ENCODE assay signal across 9 mouse cellular contexts in genomic region chr14:79273697-79274477, GRCm38 (mm10). TPM values are rescaled to one million over a fixed set of nuclear protein-coding genes. Genes with fewer than 3 reads are reported as not detected.
DNase-seq lines count a peak whose midpoint lies in the region; ATAC-seq and TF ChIP-seq lines count a peak whose summit lies in the region.
"Had no signal": no experiment of that assay in that cellular context is flagged by ENCODE, and none has a peak within 500 bp of the region (broad histone marks: within the 10 kb centered on the region; RNA-seq: fewer than 3 reads in every experiment).

No protein-coding gene starts in this region.

- peak; percentile 66 for DNase-seq in adrenal gland, adult 2 months
- no peak for DNase-seq in adrenal gland, postnatal 4 days (ENCODE audit: low spot score in 2 of 2)
- peak; percentile 93 for DNase-seq in lung, postnatal 25 days (ENCODE audit: low spot score)
- DNase-seq in ovary, postnatal 36 days (ENCODE audit: low spot score) = no peak
- DNase-seq in urinary bladder, postnatal 4 days (ENCODE audit: low spot score in 2 of 2) = no peak
- no peak for DNase-seq in cerebellum, adult 2 months

- H3K27me3 ChIP-seq in intestine, postnatal 0 days (replicated peaks; ENCODE audit: control insufficient read depth, insufficient read depth, low read length) = no peaks in the 10 kb centered on the region
- no peaks in the 10 kb centered on the region for H3K27me3 ChIP-seq in cerebellum, adult 2 months (ENCODE audit: control insufficient read depth, insufficient read depth, low read length)

- H3K36me3 ChIP-seq in intestine, postnatal 0 days (ENCODE audit: control insufficient read depth, insufficient read depth) = no peaks in the 10 kb centered on the region

- H3K9ac ChIP-seq in intestine, postnatal 0 days (ENCODE audit: low read depth, low read length) = no peak overlapping the region
- H3K9ac ChIP-seq: liver, embryonic 14.5 days had no signal

- 67% methylated on average over 15 of the region's 15 CpGs for WGBS in intestine, postnatal 0 days
- 80% methylated on average over 15 of the region's 15 CpGs for WGBS in cerebellum, adult 2 months

- peak; percentile 31; the same call in 1 of the 2 replicates for ATAC-seq in intestine, postnatal 0 days

- no peaks in the 10 kb centered on the region for H3K9me3 ChIP-seq in intestine, postnatal 0 days (ENCODE audit: control insufficient read depth)

- H3K4me3 ChIP-seq in brown adipose tissue, adult 24 weeks (ENCODE audit: insufficient read depth, low read depth, low read length) = no peak overlapping the region
- no peak overlapping the region for H3K4me3 ChIP-seq in intestine, postnatal 0 days (ENCODE audit: low read depth, low read length)
- H3K4me3 ChIP-seq in cerebellum, adult 2 months (replicated peaks; ENCODE audit: insufficient read depth, low read depth, low read length) = no peak overlapping the region

- H3K4me2 ChIP-seq in intestine, postnatal 0 days (replicated peaks; ENCODE audit: low read depth) = no peak overlapping the region

- peaks cover 61% of the 10 kb centered on the region for H3K4me1 ChIP-seq in brown adipose tissue, adult 24 weeks (ENCODE audit: control insufficient read depth, insufficient read depth, insufficient read length, low read length)
- H3K4me1 ChIP-seq in intestine, postnatal 0 days (replicated peaks; ENCODE audit: control insufficient read depth, insufficient read depth, low read length) = no peaks in the 10 kb centered on the region; the same call in 1 of the 2 replicates
- no peaks in the 10 kb centered on the region; the same call in 1 of the 2 replicates for H3K4me1 ChIP-seq in cerebellum, adult 2 months (ENCODE audit: control insufficient read depth, insufficient read depth, low read length)

- H3K27ac ChIP-seq in brown adipose tissue, adult 24 weeks (replicated peaks; ENCODE audit: low read depth, low read length) = peak overlapping the region; percentile 85
- no peak overlapping the region for H3K27ac ChIP-seq in intestine, postnatal 0 days (ENCODE audit: low read depth, low read length)
- H3K27ac ChIP-seq in cerebellum, adult 2 months (ENCODE audit: insufficient read depth, low read length) = no peak overlapping the region
- H3K27ac ChIP-seq: liver, embryonic 14.5 days had no signal

- no peak for TF ChIP-seq POLR2A in cerebellum, adult 2 months (IDR thresholded peaks at IDR 0.05; ENCODE audit: borderline replicate concordance, insufficient read depth, low read length)

- TF ChIP-seq CTCF in intestine, postnatal 0 days (IDR thresholded peaks at IDR 0.05; ENCODE audit: low read depth) = no peak
- TF ChIP-seq CTCF in cerebellum, adult 2 months (IDR thresholded peaks at IDR 0.05; ENCODE audit: borderline replicate concordance, insufficient read depth, low read depth, low read length) = no peak

RNA-seq across cellular contexts. Expression of gene Zfp957, which starts 26.7 kb away (rescaled TPM):
- not detected for total RNA-seq in adrenal gland, adult 2 months (2021)
- not detected in 2 replicates for polyA plus RNA-seq in adrenal gland, adult 2 months (2012; rRNA removed)
- total RNA-seq in adrenal gland, postnatal 4 days (2021) = not detected
- polyA plus RNA-seq in brown adipose tissue, adult 24 weeks (2012; ENCODE audit: insufficient read depth, insufficient read length, missing spikeins) = not detected in 2 replicates
- polyA plus RNA-seq in intestine, postnatal 0 days (2015; fragmentation: Nextera tagmentation; extraction: Ambion mirVana) = not detected in 2 replicates
- polyA plus RNA-seq in cerebellum, adult 2 months (2012; rRNA removed) = not detected in 2 replicates
- polyA plus RNA-seq: liver, embryonic 14.5 days had no signal

RNA-seq across cellular contexts. Expression of gene Rgcc, which starts 27.6 kb away (rescaled TPM):
- 100 to 1,000 TPM; 131 to 254 TPM for total RNA-seq in adrenal gland, adult 2 months (2021)
- polyA plus RNA-seq in adrenal gland, adult 2 months (2012; rRNA removed) = 1,050 and 1,217 TPM in 2 replicates
- total RNA-seq in adrenal gland, postnatal 4 days (2021) = 10 to 100 TPM; 72.3 to 97.8 TPM
- polyA plus RNA-seq in brown adipose tissue, adult 24 weeks (2012; ENCODE audit: insufficient read depth, insufficient read length, missing spikeins) = 325 and 446 TPM in 2 replicates
- polyA plus RNA-seq in intestine, postnatal 0 days (2015; fragmentation: Nextera tagmentation; extraction: Ambion mirVana) = 42.5 and 54.8 TPM in 2 replicates
- 41.5 and 45.1 TPM in 2 replicates for polyA plus RNA-seq in cerebellum, adult 2 months (2012; rRNA removed)

Comparison
In these comparisons a context has a peak if more than half of its experiments do, and no peak if none do; other contexts are left out.
1. DNase-seq: peak in adrenal gland, adult 2 months (single experiment) and lung, postnatal 25 days (single experiment); none in adrenal gland, postnatal 4 days (0 of 2), ovary, postnatal 36 days (single experiment), urinary bladder, postnatal 4 days (0 of 2) and cerebellum, adult 2 months (0 of 2).